Mouse (Mus musculus): Measurements from ENCODE around the gene Armc8.
"Not testable (repeated sequence)": the region's sequence is repeated elsewhere in the genome, so short reads cannot be mapped to it uniquely, and the experiment has no call there.

Gene Armc8

DNA sequence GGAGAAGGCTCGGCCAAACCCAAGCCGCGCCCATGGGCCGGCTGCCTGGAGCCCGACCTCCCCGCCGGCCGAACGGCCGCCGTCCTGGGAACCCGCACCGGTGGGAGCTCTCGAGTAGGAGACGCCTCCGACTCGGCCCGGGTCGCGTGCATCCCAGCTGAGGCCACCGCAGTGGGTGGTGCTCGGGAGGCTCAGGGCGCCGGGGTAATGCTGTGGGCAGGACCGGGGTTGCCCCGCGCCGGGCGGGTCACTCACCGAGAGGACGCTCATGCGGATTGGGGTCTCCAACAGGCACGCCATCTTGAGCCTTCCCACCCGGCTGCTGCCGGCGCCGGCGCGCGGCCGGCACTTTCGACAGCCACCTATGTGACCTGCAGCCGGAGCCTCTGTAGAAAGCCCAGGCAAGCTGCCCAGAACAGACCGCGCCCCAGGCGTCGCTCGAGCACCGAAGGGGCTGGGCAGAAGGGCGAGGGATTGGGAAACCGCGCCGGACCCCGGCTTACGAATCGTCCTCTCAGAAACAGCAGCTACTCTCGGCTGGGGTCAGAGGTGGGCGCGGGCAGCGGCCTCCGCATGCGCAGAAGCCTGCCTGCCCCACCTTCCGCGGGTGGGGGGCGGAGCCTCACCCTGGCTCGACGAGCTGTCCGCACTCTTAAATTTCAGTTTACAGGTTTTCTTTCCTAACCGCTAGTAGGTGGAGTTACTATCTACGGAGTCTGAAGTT, at the start of gene Armc8:
Gene Armc8, minus strand, starts transcription at position 553 of the 724 bp plus-strand sequence.
- in situ Hi-C loops (cut with MboI; ENCODE audit: low pct_unique_long_range_greater_than_20kb in 1 of 2, low sequenced_read_pairs in 2 of 2, unreplicated experiment in 1 of 2): no loop called here

GRCm38 (mm10) chr9:99612202-99612601, 43.5 kb upstream of the Armc8 start, which contains the start of gene A4gnt:
Gene A4gnt (plus strand): TSS chr9:99612502.
- in situ Hi-C loops (cut with MboI; ENCODE audit: low pct_unique_long_range_greater_than_20kb in 1 of 2, low sequenced_read_pairs in 2 of 2, unreplicated experiment in 1 of 2): no loop called here

DNA sequence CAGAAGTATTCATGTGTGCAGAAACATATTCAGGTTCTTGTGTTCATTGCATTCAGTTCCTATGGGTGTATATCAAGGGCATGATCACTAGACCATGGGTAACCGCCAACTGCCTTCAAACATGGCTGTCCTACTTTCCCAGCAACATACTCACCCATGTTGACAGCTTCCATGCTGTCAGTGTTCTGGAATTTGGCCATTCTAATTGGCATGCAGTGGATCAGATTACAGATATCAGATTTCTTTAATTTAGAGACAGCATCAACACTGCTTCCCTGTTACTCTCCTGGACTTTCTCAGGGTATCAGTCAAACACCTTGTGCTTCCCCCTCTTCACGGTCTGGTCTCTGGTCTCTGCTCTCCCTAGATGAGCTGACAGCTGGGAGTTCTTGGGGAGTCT, 34.9 kb upstream of the Armc8 start:
- in situ Hi-C loops (cut with MboI; ENCODE audit: low pct_unique_long_range_greater_than_20kb in 1 of 2, low sequenced_read_pairs in 2 of 2, unreplicated experiment in 1 of 2): no loop called here

DNA sequence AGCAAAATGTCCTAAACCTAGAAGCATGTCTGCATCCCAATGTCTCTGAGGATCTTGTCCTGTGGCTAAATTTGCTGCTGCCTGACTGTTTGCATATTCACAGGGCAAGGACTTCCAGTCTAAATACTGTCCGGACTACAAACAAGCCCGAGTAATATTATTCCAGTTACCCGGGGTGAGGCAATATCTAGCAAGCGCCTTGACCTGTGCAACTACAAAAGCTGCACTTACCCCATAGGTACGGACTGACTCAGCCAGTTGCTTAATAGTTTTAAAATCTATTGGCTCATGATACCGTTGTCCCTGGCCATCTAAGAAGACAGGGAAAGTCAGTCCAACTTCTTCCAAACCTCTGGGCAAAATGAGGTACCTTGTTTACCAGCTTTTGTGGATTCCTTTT, 30.4 kb upstream of the Armc8 start:
- in situ Hi-C loops (cut with MboI; ENCODE audit: low pct_unique_long_range_greater_than_20kb in 1 of 2, low sequenced_read_pairs in 2 of 2, unreplicated experiment in 1 of 2): not testable (repeated sequence)

DNA sequence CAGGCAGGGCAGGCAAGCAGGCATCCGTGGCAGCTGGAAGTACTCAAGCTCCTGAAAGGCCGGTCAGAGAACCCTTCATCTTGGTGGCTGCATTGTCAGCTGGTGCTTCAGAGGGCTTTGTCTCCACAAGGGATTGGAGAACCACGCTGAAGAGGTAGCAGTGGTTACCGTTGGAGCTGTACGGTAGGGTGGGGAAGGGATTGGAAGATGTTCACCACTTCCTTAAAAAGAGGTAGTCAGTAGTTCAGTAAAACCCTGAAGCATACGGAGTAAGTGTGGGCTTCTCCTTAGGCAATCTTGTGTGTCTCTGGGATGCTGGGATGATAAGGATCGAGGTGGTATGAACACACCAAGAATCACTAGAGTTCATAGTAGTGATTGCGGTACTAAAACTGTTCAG, 22.4 kb upstream of the Armc8 start:
- in situ Hi-C loops (cut with MboI; ENCODE audit: low pct_unique_long_range_greater_than_20kb in 1 of 2, low sequenced_read_pairs in 2 of 2, unreplicated experiment in 1 of 2): loop anchor here in 1 of 2 experiments (5.0 kb wide), 1 partner anchor 71 kb away; no protein-coding TSS in a partner anchor

- in situ Hi-C loops (cut with MboI; ENCODE audit: low pct_unique_long_range_greater_than_20kb in 1 of 2, low sequenced_read_pairs in 2 of 2, unreplicated experiment in 1 of 2): no loop called here
Measured at GRCm38 (mm10) chr9:99587505-99588202, 19.0 kb upstream of the Armc8 start.

GRCm38 (mm10) chr9:99580655-99581054, 12.0 kb upstream of the Armc8 start:
- in situ Hi-C loops (cut with MboI; ENCODE audit: low pct_unique_long_range_greater_than_20kb in 1 of 2, low sequenced_read_pairs in 2 of 2, unreplicated experiment in 1 of 2): no loop called here

- in situ Hi-C loops (cut with MboI; ENCODE audit: low pct_unique_long_range_greater_than_20kb in 1 of 2, low sequenced_read_pairs in 2 of 2, unreplicated experiment in 1 of 2): no loop called here
Measured at GRCm38 (mm10) chr9:99575677-99576480, 7.2 kb upstream of the Armc8 start, which contains the start of gene Dbr1. Gene Dbr1 (plus strand): TSS chr9:99575799.

DNA sequence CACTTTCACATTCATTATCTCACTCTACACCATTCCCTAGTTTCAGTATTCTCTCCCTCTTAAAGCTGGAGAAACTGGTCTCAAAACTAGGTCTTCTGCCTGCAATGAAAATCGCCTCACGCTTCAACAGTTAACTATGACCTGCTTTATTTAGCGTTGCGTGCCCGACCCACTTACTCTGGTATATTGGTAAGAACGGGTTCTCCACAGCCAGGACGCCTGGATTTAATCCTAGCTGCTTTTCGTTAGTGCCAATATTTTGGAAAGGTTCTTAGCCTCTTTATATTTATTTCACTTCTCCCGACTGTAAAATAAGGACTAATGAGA, 335 bp upstream of the Armc8 start:
- in situ Hi-C loops (cut with MboI; ENCODE audit: low pct_unique_long_range_greater_than_20kb in 1 of 2, low sequenced_read_pairs in 2 of 2, unreplicated experiment in 1 of 2): no loop called here

GRCm38 (mm10) chr9:99568023-99568346, 714 bp downstream of the Armc8 start:
- in situ Hi-C loops (cut with MboI; ENCODE audit: low pct_unique_long_range_greater_than_20kb in 1 of 2, low sequenced_read_pairs in 2 of 2, unreplicated experiment in 1 of 2): no loop called here

- in situ Hi-C loops (cut with MboI; ENCODE audit: low pct_unique_long_range_greater_than_20kb in 1 of 2, low sequenced_read_pairs in 2 of 2, unreplicated experiment in 1 of 2): no loop called here
Measured at GRCm38 (mm10) chr9:99563714-99564113, 5.0 kb downstream of the Armc8 start.

- in situ Hi-C loops (cut with MboI; ENCODE audit: low pct_unique_long_range_greater_than_20kb in 1 of 2, low sequenced_read_pairs in 2 of 2, unreplicated experiment in 1 of 2): no loop called here
Measured at GRCm38 (mm10) chr9:99560389-99560788, 8.3 kb downstream of the Armc8 start.

DNA sequence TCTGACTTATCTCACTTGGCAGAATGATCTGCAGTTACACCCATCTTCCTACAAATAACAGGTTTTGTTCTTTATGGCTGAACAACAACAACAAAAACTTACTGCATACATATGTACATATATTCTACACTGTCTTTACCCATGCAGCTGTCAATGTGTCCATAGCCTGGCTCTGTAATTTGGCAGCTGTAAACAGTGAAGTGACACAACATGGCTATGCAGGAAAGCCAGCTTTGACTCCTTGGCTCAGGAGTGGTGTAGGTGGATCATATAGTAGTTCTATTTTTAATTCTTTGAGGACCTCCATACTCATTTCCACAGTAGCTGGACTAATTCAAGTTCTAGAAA, 9.2 kb downstream of the Armc8 start:
- in situ Hi-C loops (cut with MboI; ENCODE audit: low pct_unique_long_range_greater_than_20kb in 1 of 2, low sequenced_read_pairs in 2 of 2, unreplicated experiment in 1 of 2): no loop called here

DNA sequence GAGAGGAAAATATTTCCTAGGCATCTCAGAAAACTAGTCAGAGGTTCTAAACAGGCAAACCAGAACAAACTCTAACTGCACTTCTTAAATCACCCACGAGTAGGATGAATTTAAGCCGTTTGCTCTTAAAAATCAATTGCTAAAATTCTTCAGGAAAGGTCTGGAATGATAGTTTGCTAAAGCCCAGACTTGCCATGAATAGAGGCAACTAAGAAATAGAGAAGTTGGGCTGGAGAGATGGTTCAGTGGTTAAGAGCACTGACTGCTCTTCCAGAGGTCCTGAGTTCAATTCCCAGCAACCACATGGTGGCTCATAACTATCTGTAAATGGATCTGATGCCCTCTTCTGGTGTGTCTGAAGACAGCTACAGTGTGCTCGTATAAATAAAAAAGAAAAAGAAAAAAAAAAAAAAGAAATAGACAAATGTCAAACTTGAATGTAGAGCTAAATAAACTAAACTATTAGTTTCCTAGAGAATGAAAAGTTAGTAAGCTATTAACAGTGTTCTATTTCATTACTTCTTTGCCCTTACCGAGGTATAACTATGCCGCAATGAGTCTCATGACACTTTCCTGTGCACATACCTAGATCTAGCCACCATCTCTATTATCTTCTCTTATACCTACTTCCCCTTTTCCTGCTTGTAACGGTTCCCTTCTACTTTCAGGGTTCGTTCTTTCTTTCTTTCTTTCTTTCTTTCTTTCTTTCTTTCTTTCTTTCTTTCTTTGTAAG, 9.7 kb downstream of the Armc8 start:
- in situ Hi-C loops (cut with MboI; ENCODE audit: low pct_unique_long_range_greater_than_20kb in 1 of 2, low sequenced_read_pairs in 2 of 2, unreplicated experiment in 1 of 2): no loop called here

- in situ Hi-C loops (cut with MboI; ENCODE audit: low pct_unique_long_range_greater_than_20kb in 1 of 2, low sequenced_read_pairs in 2 of 2, unreplicated experiment in 1 of 2): no loop called here
Measured at GRCm38 (mm10) chr9:99557580-99558300, 11.0 kb downstream of the Armc8 start.

GRCm38 (mm10) chr9:99555253-99555652, 13.4 kb downstream of the Armc8 start:
- in situ Hi-C loops (cut with MboI; ENCODE audit: low pct_unique_long_range_greater_than_20kb in 1 of 2, low sequenced_read_pairs in 2 of 2, unreplicated experiment in 1 of 2): no loop called here

DNA sequence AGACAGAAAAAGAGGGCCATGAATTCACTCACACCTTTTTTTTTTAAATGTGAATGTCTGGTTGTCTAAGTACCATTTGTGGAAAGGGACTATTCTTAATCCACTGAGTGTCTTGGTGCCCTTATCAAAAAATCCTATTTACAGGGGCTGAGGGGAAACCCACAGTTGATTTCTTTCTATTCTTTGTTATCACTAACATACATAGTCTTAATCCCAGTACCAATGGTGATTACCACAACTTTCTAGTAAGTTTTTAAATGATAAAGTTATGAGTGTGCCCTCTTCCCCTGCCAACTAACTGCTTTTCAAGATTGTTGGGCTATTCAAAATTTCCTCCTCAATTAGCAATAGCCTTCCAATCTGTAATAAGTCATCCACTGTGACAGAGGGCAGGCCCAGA, 14.6 kb downstream of the Armc8 start:
- in situ Hi-C loops (cut with MboI; ENCODE audit: low pct_unique_long_range_greater_than_20kb in 1 of 2, low sequenced_read_pairs in 2 of 2, unreplicated experiment in 1 of 2): no loop called here

GRCm38 (mm10) chr9:99553049-99553448, 15.7 kb downstream of the Armc8 start:
- in situ Hi-C loops (cut with MboI; ENCODE audit: low pct_unique_long_range_greater_than_20kb in 1 of 2, low sequenced_read_pairs in 2 of 2, unreplicated experiment in 1 of 2): no loop called here
